Mouse (Mus musculus) erythroblast, embryonic 14.5 days (primary cell): ENCODE measurements around the gene Myo18b.

Experiments
- GATA1 ChIP-seq: IDR thresholded peaks from 2 replicates; pipeline ENCODE4 v1.6.1; 2012; ENCODE audit warnings: low read length, inconsistent platforms, mixed read lengths
- TAL1 ChIP-seq: IDR thresholded peaks from 3 replicates; pipeline ENCODE4 v1.6.1; 2012; ENCODE audit warnings: low read length, inconsistent platforms, mixed read lengths

- no peak for TF ChIP-seq TAL1
- TF ChIP-seq GATA1 = no peak
Observed at GRCm38 (mm10) chr5:112718655-112719306, 177.4 kb downstream of the Myo18b start.
